Mouse (Mus musculus) layer of hippocampus, postnatal 25 days (tissue): Measurements from ENCODE around the gene B3galt4. TPM values are rescaled to one million over a fixed set of nuclear protein-coding genes. Genes with fewer than 3 reads are reported as not detected.
A peak's percentile ranks its signal among the peaks of the same experiment; 100 is the strongest.
"Not testable (repeated sequence)": the region's sequence is repeated elsewhere in the genome, so short reads cannot be mapped to it uniquely, and the experiment has no call there.

Source experiments
- DNase-seq, 2 experiments: peaks; one replicate each; pipeline ENCODE4 v3.0.0; 2022; ENCODE audit warnings: mixed read lengths in 2 of 2, low spot score in 1 of 2; ENCODE audit errors: extremely low spot score in 1 of 2
- total RNA-seq, 2 experiments: library from RNA; stranded (reverse); gene quantifications; 2 replicates each; pipeline ENCODE4 v1.2.3; 2021

Gene B3galt4
- 1 to 10 TPM; 6.0 to 6.6 TPM for total RNA-seq

- DNase-seq, result peak; percentile 63 to 71
Measured at GRCm38 (mm10) chr17:33951021-33951946, at the start of gene B3galt4. B3galt4 (minus strand) TSS chr17:33951488.

GRCm38 (mm10) chr17:34000796-34001195, 49.5 kb upstream of the B3galt4 start:
- not testable (repeated sequence) for DNase-seq

- peak in 1 of 2 experiments; percentile 53 for DNase-seq
Measured at GRCm38 (mm10) chr17:34000150-34000537, 48.9 kb upstream of the B3galt4 start, which contains the start of gene H2-K1. H2-K1 (minus strand) TSS chr17:34000347.

GRCm38 (mm10) chr17:33999341-34000149, 48.3 kb upstream of the B3galt4 start:
- DNase-seq, result no peak

- DNase-seq, result not testable (repeated sequence)
Measured at GRCm38 (mm10) chr17:33998697-33999096, 47.4 kb upstream of the B3galt4 start.

GRCm38 (mm10) chr17:33997025-33997424, 45.7 kb upstream of the B3galt4 start:
- DNase-seq, result not testable (repeated sequence)

GRCm38 (mm10) chr17:33995651-33996050, 44.4 kb upstream of the B3galt4 start:
- no peak for DNase-seq

GRCm38 (mm10) chr17:33994959-33995358, 43.7 kb upstream of the B3galt4 start:
- no peak for DNase-seq

- peak in 1 of 2 experiments; percentile 67 for DNase-seq
Measured at GRCm38 (mm10) chr17:33991788-33992664, 40.7 kb upstream of the B3galt4 start.

GRCm38 (mm10) chr17:33982136-33982535, 30.8 kb upstream of the B3galt4 start:
- peak in 1 of 2 experiments; percentile 74 for DNase-seq

- DNase-seq, result peak; percentile 36 to 74
Measured at GRCm38 (mm10) chr17:33981192-33981909, 30.1 kb upstream of the B3galt4 start.

GRCm38 (mm10) chr17:33980181-33981035, 29.1 kb upstream of the B3galt4 start:
- no peak for DNase-seq

- no peak for DNase-seq
Measured at GRCm38 (mm10) chr17:33979512-33980050, 28.3 kb upstream of the B3galt4 start.

GRCm38 (mm10) chr17:33978631-33979031, 27.3 kb upstream of the B3galt4 start:
- DNase-seq, result no peak

GRCm38 (mm10) chr17:33977861-33978557, 26.7 kb upstream of the B3galt4 start:
- no peak for DNase-seq

- no peak for DNase-seq
Measured at GRCm38 (mm10) chr17:33973572-33973971, 22.3 kb upstream of the B3galt4 start.

- no peak for DNase-seq
Measured at GRCm38 (mm10) chr17:33972691-33973090, 21.4 kb upstream of the B3galt4 start.

- DNase-seq, result no peak
Measured at GRCm38 (mm10) chr17:33969394-33969793, 18.1 kb upstream of the B3galt4 start.
